Mouse (Mus musculus): ENCODE data around the gene Rpl38. TPM values are rescaled to one million over a fixed set of nuclear protein-coding genes. Genes with fewer than 3 reads are reported as not detected.

The Rpl38 gene
- total and polyA plus RNA-seq, 2 experiments from 2014 or later, result 578 to 954 TPM

GRCm38 (mm10) chr11:114675826-114676401 lies 7.6 kb downstream of the Rpl38 start:
- DNase-seq (ENCODE audit: low spot score), result peak; percentile 42
- TF ChIP-seq CTCF (IDR thresholded peaks at IDR 0.05; ENCODE audit: low read depth), result no peak
- H3K9me3 ChIP-seq (ENCODE audit: low read length), result no peaks in the 10 kb centered on the region
- peaks cover 12% of the 10 kb centered on the region for H3K4me1 ChIP-seq (ENCODE audit: insufficient read depth, low read length)
- H3K4me3 ChIP-seq (ENCODE audit: low read length), result peak overlapping the region; percentile 44
- H3K27me3 ChIP-seq (ENCODE audit: insufficient read depth, low read length), result no peaks in the 10 kb centered on the region
- WGBS, result 3% methylated on average over 27 of the region's 27 CpGs
- peaks cover 24% of the 10 kb centered on the region for H3K36me3 ChIP-seq (ENCODE audit: insufficient read depth, low read length)
- H3K27ac ChIP-seq, result peak overlapping the region; percentile 71
- peak overlapping the region; percentile 53 for H3K9ac ChIP-seq (replicated peaks; ENCODE audit: low read length)
- no peak for ATAC-seq
- peak overlapping the region; percentile 67 for H3K4me2 ChIP-seq (ENCODE audit: low read depth, low read length)

DNA sequence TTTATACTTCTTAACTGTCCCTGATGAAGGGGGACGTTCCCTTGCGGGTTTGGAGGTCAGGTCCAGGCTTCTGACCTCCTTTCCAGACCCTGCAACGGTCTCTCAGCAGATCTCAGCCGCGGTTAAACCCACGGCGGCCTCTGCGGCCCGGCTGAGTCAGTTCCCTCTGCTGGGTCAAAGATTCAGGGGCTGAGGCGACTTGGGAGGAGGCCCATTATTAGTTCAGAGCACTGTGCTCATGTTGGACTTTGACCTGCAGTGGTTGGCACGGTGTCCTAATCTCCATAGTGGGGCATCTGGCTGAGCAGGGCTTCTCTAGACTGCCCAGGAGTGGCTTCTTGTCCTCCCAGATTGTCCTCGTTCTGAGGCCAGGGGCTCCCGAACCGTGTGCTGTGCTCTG lies 8.1 kb downstream of the Rpl38 start:
- no peak for ATAC-seq
- DNase-seq (ENCODE audit: low spot score), result no peak

DNA sequence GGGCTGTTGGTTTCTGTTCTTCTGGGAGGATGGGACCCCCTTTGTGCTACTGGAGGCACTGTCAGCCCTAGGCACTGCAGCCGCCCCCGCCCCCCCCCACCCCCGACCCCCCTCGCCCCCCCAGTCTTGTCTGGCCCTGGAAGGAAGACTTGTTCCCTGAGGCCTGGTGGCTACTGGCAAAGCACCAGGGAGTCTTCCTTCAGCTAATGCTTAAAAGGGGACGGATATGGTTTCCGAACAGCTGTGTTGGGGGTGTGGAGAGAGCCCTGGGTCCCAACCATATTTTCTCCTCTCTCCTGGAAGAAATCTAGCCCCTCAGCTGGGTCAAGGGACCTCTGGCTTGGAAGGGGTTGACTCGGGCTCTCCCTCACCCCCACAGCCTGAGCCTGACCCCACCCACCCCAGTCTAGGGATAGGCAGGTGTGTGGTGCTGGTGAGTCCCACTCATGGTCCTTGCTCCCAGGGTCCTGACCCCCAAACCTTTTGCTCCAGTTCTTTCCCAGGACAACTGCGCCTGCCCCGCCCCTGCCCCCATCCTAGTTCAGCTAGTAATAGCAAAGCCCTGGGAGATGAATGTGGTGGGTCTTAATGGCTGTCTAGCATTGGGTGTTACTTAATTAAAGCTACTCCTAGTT lies 8.7 kb downstream of the Rpl38 start:
- WGBS, result 34% methylated on average over 9 of the region's 9 CpGs
- Histone ChIP-seq H3K4me3 (ENCODE audit: low read length) (peak overlapping the region; percentile 44), H3K27me3 (ENCODE audit: insufficient read depth, low read length) (no peaks in the 10 kb centered on the region), H3K9ac (replicated peaks; ENCODE audit: low read length) (0 out of 2 replicates have a peak overlapping the region, but pooled peaks have one; percentile 53), H3K4me2 (ENCODE audit: low read depth, low read length) (peak overlapping the region; percentile 67), H3K27ac (peak overlapping the region; percentile 71; the same call in 1 of the 2 replicates), H3K9me3 (ENCODE audit: low read length) (no peaks in the 10 kb centered on the region), H3K36me3 (ENCODE audit: insufficient read depth, low read length) (peaks cover 15% of the 10 kb centered on the region), H3K4me1 (ENCODE audit: insufficient read depth, low read length) (peaks cover 12% of the 10 kb centered on the region)
- TF ChIP-seq CTCF (IDR thresholded peaks at IDR 0.05; ENCODE audit: low read depth), result no peak
- DNase-seq (ENCODE audit: low spot score) (no peak), ATAC-seq (no peak)

More for the DNA sequence above, 8.1 kb downstream of the Rpl38 start:
- Histone ChIP-seq H3K27me3 (ENCODE audit: insufficient read depth, low read length) (no peaks in the 10 kb centered on the region), H3K4me2 (ENCODE audit: low read depth, low read length) (peak overlapping the region; percentile 67), H3K4me1 (ENCODE audit: insufficient read depth, low read length) (peaks cover 12% of the 10 kb centered on the region), H3K36me3 (ENCODE audit: insufficient read depth, low read length) (peaks cover 19% of the 10 kb centered on the region), H3K9me3 (ENCODE audit: low read length) (no peaks in the 10 kb centered on the region), H3K27ac (peak overlapping the region; percentile 71), H3K4me3 (ENCODE audit: low read length) (peak overlapping the region; percentile 44), H3K9ac (replicated peaks; ENCODE audit: low read length) (peak overlapping the region; percentile 53; the same call in 1 of the 2 replicates)
- TF ChIP-seq CTCF (IDR thresholded peaks at IDR 0.05; ENCODE audit: low read depth), result no peak
- WGBS, result 10% methylated on average over 14 of the region's 14 CpGs

DNA sequence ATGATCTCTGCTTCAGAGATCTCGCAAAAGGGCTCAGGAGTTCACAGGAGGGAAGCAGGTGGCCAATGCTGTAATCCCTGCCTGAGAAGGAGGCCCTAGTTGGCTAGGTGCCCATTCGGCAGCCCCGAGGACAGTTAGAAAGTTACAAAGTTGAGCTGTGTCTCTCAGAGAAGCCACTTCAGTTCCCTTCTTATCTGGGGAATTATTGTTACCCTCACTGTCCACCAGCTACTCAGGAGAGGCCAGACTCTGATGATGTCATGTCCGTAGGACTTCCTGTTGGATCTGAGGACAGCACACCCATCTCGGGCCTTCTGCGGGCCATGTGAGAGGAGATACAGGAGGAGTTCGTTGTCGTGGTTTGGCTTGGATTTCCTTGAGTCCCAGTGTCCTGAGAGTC lies 11.3 kb downstream of the Rpl38 start:
- WGBS, result 53% methylated on average over 8 of the region's 8 CpGs
- Histone ChIP-seq H3K27ac (peak overlapping the region; percentile 3; the same call in 1 of the 2 replicates), H3K36me3 (ENCODE audit: insufficient read depth, low read length) (no peaks in the 10 kb centered on the region), H3K27me3 (ENCODE audit: insufficient read depth, low read length) (no peaks in the 10 kb centered on the region), H3K4me1 (ENCODE audit: insufficient read depth, low read length) (peaks cover 12% of the 10 kb centered on the region), H3K9ac (replicated peaks; ENCODE audit: low read length) (no peak overlapping the region), H3K9me3 (ENCODE audit: low read length) (no peaks in the 10 kb centered on the region), H3K4me3 (ENCODE audit: low read length) (no peak overlapping the region), H3K4me2 (ENCODE audit: low read depth, low read length) (no peak overlapping the region)
- DNase-seq (ENCODE audit: low spot score), result peak; percentile 36
- ATAC-seq, result no peak
- TF ChIP-seq CTCF (IDR thresholded peaks at IDR 0.05; ENCODE audit: low read depth), result no peak

GRCm38 (mm10) chr11:114680291-114680690 lies 12.0 kb downstream of the Rpl38 start:
- Histone ChIP-seq H3K4me1 (ENCODE audit: insufficient read depth, low read length) (peaks cover 10% of the 10 kb centered on the region), H3K4me3 (ENCODE audit: low read length) (no peak overlapping the region), H3K27me3 (ENCODE audit: insufficient read depth, low read length) (no peaks in the 10 kb centered on the region), H3K4me2 (ENCODE audit: low read depth, low read length) (no peak overlapping the region), H3K9ac (replicated peaks; ENCODE audit: low read length) (no peak overlapping the region), H3K36me3 (ENCODE audit: insufficient read depth, low read length) (no peaks in the 10 kb centered on the region), H3K9me3 (ENCODE audit: low read length) (no peaks in the 10 kb centered on the region), H3K27ac (no peak overlapping the region)
- no peak for TF ChIP-seq CTCF (IDR thresholded peaks at IDR 0.05; ENCODE audit: low read depth)
- no peak for DNase-seq (ENCODE audit: low spot score)
- 38% methylated on average over 10 of the region's 10 CpGs for WGBS
- ATAC-seq, result no peak

GRCm38 (mm10) chr11:114681054-114681453 lies 12.7 kb downstream of the Rpl38 start:
- ATAC-seq, result no peak
- WGBS, result 61% methylated on average over 5 of the region's 5 CpGs

More at GRCm38 (mm10) chr11:114681054-114681453, 12.7 kb downstream of the Rpl38 start:
- Histone ChIP-seq H3K9ac (replicated peaks; ENCODE audit: low read length) (no peak overlapping the region), H3K4me1 (ENCODE audit: insufficient read depth, low read length) (peaks cover 9% of the 10 kb centered on the region), H3K4me3 (ENCODE audit: low read length) (no peak overlapping the region), H3K27ac (no peak overlapping the region), H3K4me2 (ENCODE audit: low read depth, low read length) (no peak overlapping the region), H3K36me3 (ENCODE audit: insufficient read depth, low read length) (no peaks in the 10 kb centered on the region), H3K9me3 (ENCODE audit: low read length) (no peaks in the 10 kb centered on the region), H3K27me3 (ENCODE audit: insufficient read depth, low read length) (no peaks in the 10 kb centered on the region)
- DNase-seq (ENCODE audit: low spot score), result no peak
- no peak for TF ChIP-seq CTCF (IDR thresholded peaks at IDR 0.05; ENCODE audit: low read depth)

All from hindbrain, postnatal 0 days (tissue).